Mouse (Mus musculus): ENCODE data around the gene Sap25. TPM values are rescaled to one million over a fixed set of nuclear protein-coding genes. Genes with fewer than 3 reads are reported as not detected.
A peak's percentile ranks its signal among the peaks of the same experiment; 100 is the strongest.

Gene Sap25
- polyA plus RNA-seq, 2 experiments: 2.3 to 13.7 TPM

DNA sequence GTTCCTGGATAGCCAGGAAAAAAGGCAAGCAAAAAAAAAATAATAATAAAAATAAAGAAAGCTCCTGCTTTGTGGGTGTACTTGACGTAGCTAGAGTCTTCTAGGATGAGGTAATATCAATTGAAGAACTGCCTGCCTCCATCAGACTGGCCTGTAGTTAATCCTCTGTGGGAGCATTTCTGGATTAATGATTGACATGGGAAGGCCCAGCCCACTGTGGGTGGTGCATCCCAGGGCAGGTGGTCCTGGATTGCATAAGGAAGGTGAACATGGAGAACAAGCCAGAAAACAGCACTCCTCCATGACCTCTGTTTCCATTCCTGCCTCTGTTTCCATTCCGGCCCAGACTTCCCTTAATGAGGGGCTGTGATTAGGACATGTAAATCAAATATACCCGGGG lies 37.6 kb downstream of the Sap25 start:
- TF ChIP-seq EP300 (IDR thresholded peaks at IDR 0.05; ENCODE audit: low read depth): no peak
- TF ChIP-seq CTCF (IDR thresholded peaks at IDR 0.05; ENCODE audit: low read depth): no peak
- no peak overlapping the region for H3K9ac ChIP-seq (replicated peaks)
- peaks cover 34% of the 10 kb centered on the region for H3K36me3 ChIP-seq (replicated peaks; ENCODE audit: control insufficient read depth, insufficient read depth, low read depth)
- 84% methylated on average over 3 of the region's 3 CpGs for WGBS (ENCODE audit: insufficient replicate concordance)
- H3K27me3 ChIP-seq (ENCODE audit: control insufficient read depth, insufficient read depth, low read length): no peaks in the 10 kb centered on the region
- no peaks in the 10 kb centered on the region for H3K9me3 ChIP-seq (ENCODE audit: control insufficient read depth, low read length)
- no peak overlapping the region for H3K4me2 ChIP-seq (ENCODE audit: low read depth)
- no peak for DNase-seq (ENCODE audit: low read depth in 3 of 3, low spot score in 3 of 3)
- ATAC-seq (ENCODE audit: insufficient read depth): no peak
- H3K4me1 ChIP-seq (replicated peaks; ENCODE audit: control insufficient read depth in 2 of 2, insufficient read depth in 2 of 2, low read length in 1 of 2): peaks cover 19 to 20% of the 10 kb centered on the region in 2 experiments
- H3K27ac ChIP-seq: no peak overlapping the region
- H3K4me3 ChIP-seq (ENCODE audit: insufficient read depth in 1 of 2, low read depth in 2 of 2, low read length in 2 of 2): no peak overlapping the region

DNA sequence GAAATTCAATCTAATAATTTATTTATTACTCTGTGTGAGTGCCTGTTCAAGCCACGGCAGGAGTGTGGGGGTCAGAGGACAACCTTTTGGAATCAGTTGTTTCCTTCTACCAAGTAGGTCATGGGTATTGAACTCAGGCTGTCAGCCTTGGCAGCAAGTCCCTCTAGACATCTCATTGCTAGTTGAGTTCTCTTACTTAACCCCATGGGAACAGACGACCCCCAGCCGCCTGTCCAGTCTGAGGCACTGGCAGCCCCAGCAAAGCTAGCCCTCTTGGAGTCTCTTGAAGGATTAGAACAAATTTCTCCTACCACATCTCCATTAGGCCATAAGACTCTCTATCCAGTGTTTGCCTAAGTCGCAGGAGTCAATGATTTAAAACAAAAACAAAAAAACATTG lies 38.6 kb downstream of the Sap25 start:
- H3K4me2 ChIP-seq (ENCODE audit: low read depth): no peak overlapping the region
- no peak overlapping the region for H3K9ac ChIP-seq (replicated peaks)
- DNase-seq (ENCODE audit: low read depth in 3 of 3, low spot score in 3 of 3) (no peak), ATAC-seq (ENCODE audit: insufficient read depth) (no peak)
- H3K9me3 ChIP-seq (ENCODE audit: control insufficient read depth, low read length): no peaks in the 10 kb centered on the region
- no peaks in the 10 kb centered on the region for H3K27me3 ChIP-seq (ENCODE audit: control insufficient read depth, insufficient read depth, low read length)
- 87% methylated on average over 4 of the region's 4 CpGs for WGBS (ENCODE audit: insufficient replicate concordance)
- H3K36me3 ChIP-seq (replicated peaks; ENCODE audit: control insufficient read depth, insufficient read depth, low read depth): peaks cover 31% of the 10 kb centered on the region
- TF ChIP-seq EP300 (IDR thresholded peaks at IDR 0.05; ENCODE audit: low read depth) (no peak), CTCF (IDR thresholded peaks at IDR 0.05; ENCODE audit: low read depth) (no peak)
- H3K4me1 ChIP-seq (replicated peaks; ENCODE audit: control insufficient read depth in 2 of 2, insufficient read depth in 2 of 2, low read length in 1 of 2): peaks cover 12% of the 10 kb centered on the region in 2 experiments
- H3K4me3 ChIP-seq (ENCODE audit: insufficient read depth in 1 of 2, low read depth in 2 of 2, low read length in 2 of 2): no peak overlapping the region
- no peak overlapping the region for H3K27ac ChIP-seq

DNA sequence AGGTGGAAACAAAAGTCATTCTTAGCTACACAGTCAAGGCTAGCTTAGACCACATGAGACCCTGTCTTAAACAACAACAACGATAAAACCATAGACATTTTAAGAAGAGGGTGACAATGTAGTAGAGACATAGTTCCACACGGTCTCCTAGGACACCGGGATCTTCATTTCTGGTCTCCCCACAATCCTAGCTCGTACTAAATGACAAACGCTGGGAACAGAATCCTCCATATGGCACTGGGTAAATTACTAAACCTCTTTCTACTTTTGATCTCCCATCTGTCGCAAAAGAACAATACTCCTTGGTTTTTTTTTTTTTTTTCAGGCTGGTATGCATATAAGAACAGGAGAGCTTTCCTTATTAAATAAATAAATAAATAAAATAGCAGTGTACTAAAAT lies 41.4 kb downstream of the Sap25 start:
- no peak for TF ChIP-seq EP300 (IDR thresholded peaks at IDR 0.05; ENCODE audit: low read depth)
- TF ChIP-seq CTCF (IDR thresholded peaks at IDR 0.05; ENCODE audit: low read depth): no peak
- 84% methylated on average over 6 of the region's 6 CpGs for WGBS (ENCODE audit: insufficient replicate concordance)

DNA sequence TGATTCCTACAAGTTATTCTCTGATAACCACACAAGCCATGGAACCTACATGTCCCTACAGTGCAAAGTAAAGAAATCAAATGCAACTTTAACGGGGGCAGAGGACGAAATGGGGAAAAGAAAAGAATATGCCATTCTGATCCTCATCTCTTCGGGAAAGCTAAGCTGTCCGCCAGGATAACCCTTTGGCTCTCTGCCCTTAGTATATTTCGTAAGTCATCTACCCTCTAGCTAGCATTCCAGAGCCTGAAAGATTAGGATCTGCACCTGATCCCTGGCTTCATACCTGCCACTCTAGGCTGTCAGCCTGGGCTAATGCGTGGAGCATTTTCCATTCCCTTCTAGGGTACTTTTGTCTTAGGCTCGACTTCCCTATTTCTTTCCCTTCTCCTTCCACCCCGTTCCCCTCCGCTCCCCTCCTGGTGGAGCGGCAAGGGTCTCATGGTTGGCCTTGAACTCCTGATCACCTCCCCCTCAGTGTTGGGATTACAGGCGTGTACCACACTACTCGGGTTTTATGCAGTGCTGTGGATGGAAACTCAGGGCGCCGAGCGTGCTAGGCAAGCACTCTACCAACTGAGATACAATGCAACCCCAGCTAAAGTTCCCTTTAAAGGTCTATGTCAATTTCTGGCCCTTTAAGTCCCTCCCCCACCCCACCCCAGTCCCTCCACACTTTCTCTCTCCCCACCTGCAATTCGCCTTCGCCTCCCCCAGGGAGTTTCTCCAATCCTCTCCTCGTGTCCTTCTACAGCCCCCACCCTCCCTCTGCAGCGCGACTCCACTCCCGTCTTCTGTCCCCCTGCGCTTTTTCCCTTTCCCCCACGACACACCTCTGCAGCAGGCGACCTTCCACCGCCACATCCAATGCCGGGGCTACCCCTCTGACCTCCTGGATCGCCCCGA lies 42.5 kb downstream of the Sap25 start:
- TF ChIP-seq CTCF (IDR thresholded peaks at IDR 0.05; ENCODE audit: low read depth): no peak; the same call in 1 of the 2 replicates
- no peak for TF ChIP-seq EP300 (IDR thresholded peaks at IDR 0.05; ENCODE audit: low read depth)
- DNase-seq (ENCODE audit: low read depth in 3 of 3, low spot score in 3 of 3): no peak
- no peaks in the 10 kb centered on the region for H3K27me3 ChIP-seq (ENCODE audit: control insufficient read depth, insufficient read depth, low read length)
- H3K4me3 ChIP-seq (ENCODE audit: insufficient read depth in 1 of 2, low read depth in 2 of 2, low read length in 2 of 2): peak overlapping the region; percentile 69 to 85
- H3K9me3 ChIP-seq (ENCODE audit: control insufficient read depth, low read length): no peaks in the 10 kb centered on the region
- H3K36me3 ChIP-seq (replicated peaks; ENCODE audit: control insufficient read depth, insufficient read depth, low read depth): peaks cover 21% of the 10 kb centered on the region
- H3K9ac ChIP-seq (replicated peaks): peak overlapping the region; percentile 73
- peak overlapping the region; percentile 70 for H3K4me2 ChIP-seq (ENCODE audit: low read depth)
- H3K4me1 ChIP-seq (replicated peaks; ENCODE audit: control insufficient read depth in 2 of 2, insufficient read depth in 2 of 2, low read length in 1 of 2): peaks cover 39% of the 10 kb centered on the region in 2 experiments
- no peak for ATAC-seq (ENCODE audit: insufficient read depth)
- WGBS (ENCODE audit: insufficient replicate concordance): 5% methylated on average over 28 of the region's 28 CpGs
- peak overlapping the region; percentile 61 for H3K27ac ChIP-seq

More for the DNA sequence above, 41.4 kb downstream of the Sap25 start:
- Histone ChIP-seq H3K36me3 (replicated peaks; ENCODE audit: control insufficient read depth, insufficient read depth, low read depth) (peaks cover 21% of the 10 kb centered on the region), H3K27me3 (ENCODE audit: control insufficient read depth, insufficient read depth, low read length) (no peaks in the 10 kb centered on the region), H3K27ac (no peak overlapping the region), H3K9ac (replicated peaks) (peak overlapping the region; percentile 73), H3K9me3 (ENCODE audit: control insufficient read depth, low read length) (no peaks in the 10 kb centered on the region), H3K4me3 (ENCODE audit: insufficient read depth in 1 of 2, low read depth in 2 of 2, low read length in 2 of 2) (peak overlapping the region; percentile 21 to 69; a peak in 3 of 4 replicates), H3K4me1 (replicated peaks; ENCODE audit: control insufficient read depth in 2 of 2, insufficient read depth in 2 of 2, low read length in 1 of 2) (peaks cover 29 to 34% of the 10 kb centered on the region in 2 experiments), H3K4me2 (ENCODE audit: low read depth) (peak overlapping the region; percentile 70)
- ATAC-seq (ENCODE audit: insufficient read depth) (no peak), DNase-seq (ENCODE audit: low read depth in 3 of 3, low spot score in 3 of 3) (no peak)

Data from liver, embryonic 14.5 days (tissue).